Mouse (Mus musculus): ENCODE measurements around the gene Arvcf. TPM values are rescaled to one million over a fixed set of nuclear protein-coding genes. Genes with fewer than 3 reads are reported as not detected.

Arvcf gene
- polyA plus RNA-seq, 1 experiment, result 169 TPM

DNA sequence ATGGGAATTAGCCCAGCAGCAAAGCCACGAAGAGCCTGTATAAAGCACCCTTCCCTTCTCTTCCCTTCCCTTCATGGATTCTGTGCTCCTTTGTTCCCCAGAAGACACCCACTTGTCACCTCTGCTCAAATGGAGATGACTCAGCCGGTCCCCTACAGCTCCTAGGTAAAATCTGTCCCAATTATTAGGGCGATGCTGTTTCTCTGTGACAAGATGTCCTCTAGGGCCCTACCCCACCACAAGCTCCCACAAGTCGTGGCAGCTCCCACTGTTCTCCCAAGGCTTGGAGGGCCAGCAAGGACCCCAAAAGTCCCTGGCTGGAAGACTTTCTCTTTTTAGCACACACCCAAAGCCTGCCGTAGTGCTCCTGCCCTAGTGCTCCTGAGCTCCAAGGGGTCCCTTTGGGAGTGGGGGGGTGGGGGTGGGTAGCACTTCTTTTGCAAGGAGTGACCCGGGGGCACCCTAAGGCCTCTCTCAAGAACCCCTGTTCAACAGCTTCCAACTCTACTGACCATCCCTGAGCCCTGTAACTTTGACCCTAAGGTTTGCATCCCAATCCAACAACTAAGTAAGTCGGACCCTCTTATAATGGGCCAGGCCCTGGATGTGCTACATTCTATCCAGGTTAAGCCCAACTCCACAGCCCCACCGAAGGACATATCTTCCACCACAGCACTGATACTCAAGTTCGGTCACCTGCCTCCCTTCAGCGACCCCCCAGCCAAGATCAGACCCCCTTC, 77.7 kb downstream of the Arvcf start:
- no peak for DNase-seq (ENCODE audit: low read depth)
- TF ChIP-seq CTCF (IDR thresholded peaks at IDR 0.05; ENCODE audit: borderline replicate concordance, extremely low read depth, insufficient read depth, insufficient read length), result no peak
- TF ChIP-seq POLR2A (IDR thresholded peaks at IDR 0.05; ENCODE audit: borderline replicate concordance, extremely low read depth, insufficient read depth, insufficient read length, poor library complexity, severe bottlenecking), result no peak

- DNase-seq (ENCODE audit: low read depth), result peak; percentile 65
Measured at GRCm38 (mm10) chr16:18426215-18426791, 78.3 kb downstream of the Arvcf start, which contains the start of gene Txnrd2. Gene Txnrd2, plus strand, starts transcription at chr16:18426384.

GRCm38 (mm10) chr16:18426802-18427280, 78.9 kb downstream of the Arvcf start, which contains the start of gene Comt:
Gene Comt, minus strand, starts transcription at chr16:18426852.
- DNase-seq (ENCODE audit: low read depth), result no peak
- TF ChIP-seq POLR2A (IDR thresholded peaks at IDR 0.05; ENCODE audit: borderline replicate concordance, extremely low read depth, insufficient read depth, insufficient read length, poor library complexity, severe bottlenecking), result no peak
- TF ChIP-seq CTCF (IDR thresholded peaks at IDR 0.05; ENCODE audit: borderline replicate concordance, extremely low read depth, insufficient read depth, insufficient read length), result no peak

More at GRCm38 (mm10) chr16:18426215-18426791, 78.3 kb downstream of the Arvcf start, which contains the start of gene Txnrd2:
- TF ChIP-seq POLR2A (IDR thresholded peaks at IDR 0.05; ENCODE audit: borderline replicate concordance, extremely low read depth, insufficient read depth, insufficient read length, poor library complexity, severe bottlenecking), result peak; percentile 42; the same call in 1 of the 2 replicates
- TF ChIP-seq CTCF (IDR thresholded peaks at IDR 0.05; ENCODE audit: borderline replicate concordance, extremely low read depth, insufficient read depth, insufficient read length), result peak; percentile 16; the same call in 1 of the 2 replicates

DNA sequence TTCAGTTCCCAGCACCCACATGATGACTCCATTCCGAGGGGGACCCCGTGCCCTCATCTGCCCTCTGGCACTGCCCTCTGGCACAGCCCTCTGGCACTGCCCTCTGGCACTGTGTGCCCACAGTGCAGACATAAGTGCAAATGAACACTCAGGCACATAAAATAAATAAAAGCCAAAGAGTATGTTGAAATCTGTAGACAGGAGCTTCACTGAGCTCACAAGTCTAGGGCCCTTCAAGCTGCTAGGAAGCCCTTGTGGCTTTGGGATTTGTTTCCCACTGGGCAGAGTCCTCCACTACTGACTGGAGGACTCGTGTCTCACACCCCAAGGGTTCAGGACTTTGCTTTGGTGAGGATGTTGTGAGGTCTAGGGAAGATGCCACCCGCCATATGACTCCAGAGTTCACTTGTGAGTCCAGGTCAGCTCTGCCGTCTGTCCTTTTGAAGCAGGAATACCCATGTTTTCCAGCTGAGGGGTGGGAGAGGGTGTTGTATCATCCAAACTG, 80.1 kb downstream of the Arvcf start:
- DNase-seq (ENCODE audit: low read depth), result no peak
- TF ChIP-seq CTCF (IDR thresholded peaks at IDR 0.05; ENCODE audit: borderline replicate concordance, extremely low read depth, insufficient read depth, insufficient read length), result no peak
- TF ChIP-seq POLR2A (IDR thresholded peaks at IDR 0.05; ENCODE audit: borderline replicate concordance, extremely low read depth, insufficient read depth, insufficient read length, poor library complexity, severe bottlenecking), result no peak

DNA sequence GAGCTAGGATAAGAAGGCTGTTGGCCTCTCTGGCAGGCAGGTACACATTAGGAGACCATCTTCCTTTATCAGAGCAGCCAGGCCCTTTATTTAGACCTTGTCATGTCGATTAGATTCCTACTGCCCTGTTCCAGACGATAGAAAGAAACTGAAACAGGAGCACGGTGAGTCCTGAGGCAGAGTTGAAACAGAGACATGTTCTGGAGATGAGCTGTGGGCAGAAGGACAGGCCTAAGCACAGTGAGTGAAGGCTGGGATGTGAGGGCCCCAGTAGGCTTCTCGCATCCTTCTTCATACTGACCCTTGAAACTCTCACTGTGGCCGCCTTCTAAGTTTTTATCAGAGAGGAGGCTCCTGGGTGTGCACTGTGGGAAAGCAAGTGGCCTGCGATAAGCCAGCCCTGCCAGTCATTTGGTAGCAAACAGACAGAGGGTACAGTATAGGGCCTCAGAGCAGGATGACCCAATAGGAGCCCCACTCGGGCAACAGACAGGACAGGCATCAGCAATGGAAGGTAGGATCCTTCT, 80.6 kb downstream of the Arvcf start:
- TF ChIP-seq POLR2A (IDR thresholded peaks at IDR 0.05; ENCODE audit: borderline replicate concordance, extremely low read depth, insufficient read depth, insufficient read length, poor library complexity, severe bottlenecking), result no peak
- TF ChIP-seq CTCF (IDR thresholded peaks at IDR 0.05; ENCODE audit: borderline replicate concordance, extremely low read depth, insufficient read depth, insufficient read length), result no peak
- DNase-seq (ENCODE audit: low read depth), result no peak

- TF ChIP-seq POLR2A (IDR thresholded peaks at IDR 0.05; ENCODE audit: borderline replicate concordance, extremely low read depth, insufficient read depth, insufficient read length, poor library complexity, severe bottlenecking), result no peak
- TF ChIP-seq CTCF (IDR thresholded peaks at IDR 0.05; ENCODE audit: borderline replicate concordance, extremely low read depth, insufficient read depth, insufficient read length), result no peak
- no peak for DNase-seq (ENCODE audit: low read depth)
Measured at GRCm38 (mm10) chr16:18429641-18430040, 81.7 kb downstream of the Arvcf start.

DNA sequence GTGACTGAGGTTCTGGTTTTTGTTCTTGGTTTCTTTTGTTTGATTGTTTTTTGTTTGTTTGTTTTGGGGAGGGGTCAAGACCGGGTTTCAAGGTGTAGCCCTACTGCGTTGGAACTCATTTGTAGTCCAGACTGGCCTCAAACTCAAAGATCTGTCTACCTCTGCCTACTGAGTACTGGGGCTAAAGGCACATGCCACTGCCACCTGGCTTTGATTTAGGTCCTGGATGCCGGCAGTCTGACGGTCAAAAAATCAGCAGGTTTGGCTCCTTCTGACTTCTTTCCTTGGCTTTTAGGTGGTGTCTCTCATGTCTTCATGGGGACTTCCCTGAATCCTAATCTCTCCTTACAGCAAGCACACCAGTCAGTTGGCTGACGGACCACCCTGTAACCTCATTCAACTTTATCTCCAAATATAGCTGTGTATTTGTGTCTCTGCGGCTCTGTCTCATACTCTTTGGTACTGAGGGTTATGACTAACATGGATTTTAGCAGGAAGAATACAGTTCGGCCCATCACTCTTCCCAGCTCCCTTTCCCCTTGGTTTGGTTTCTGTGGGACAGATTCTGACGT, 82.7 kb downstream of the Arvcf start:
- no peak for TF ChIP-seq CTCF (IDR thresholded peaks at IDR 0.05; ENCODE audit: borderline replicate concordance, extremely low read depth, insufficient read depth, insufficient read length)
- no peak for TF ChIP-seq POLR2A (IDR thresholded peaks at IDR 0.05; ENCODE audit: borderline replicate concordance, extremely low read depth, insufficient read depth, insufficient read length, poor library complexity, severe bottlenecking)
- DNase-seq (ENCODE audit: low read depth), result no peak

GRCm38 (mm10) chr16:18433341-18433920, 85.4 kb downstream of the Arvcf start:
- TF ChIP-seq POLR2A (IDR thresholded peaks at IDR 0.05; ENCODE audit: borderline replicate concordance, extremely low read depth, insufficient read depth, insufficient read length, poor library complexity, severe bottlenecking), result no peak
- TF ChIP-seq CTCF (IDR thresholded peaks at IDR 0.05; ENCODE audit: borderline replicate concordance, extremely low read depth, insufficient read depth, insufficient read length), result no peak
- DNase-seq (ENCODE audit: low read depth), result no peak

GRCm38 (mm10) chr16:18436128-18436527, 88.1 kb downstream of the Arvcf start:
- no peak for DNase-seq (ENCODE audit: low read depth)
- TF ChIP-seq POLR2A (IDR thresholded peaks at IDR 0.05; ENCODE audit: borderline replicate concordance, extremely low read depth, insufficient read depth, insufficient read length, poor library complexity, severe bottlenecking) (no peak), CTCF (IDR thresholded peaks at IDR 0.05; ENCODE audit: borderline replicate concordance, extremely low read depth, insufficient read depth, insufficient read length) (no peak)

DNA sequence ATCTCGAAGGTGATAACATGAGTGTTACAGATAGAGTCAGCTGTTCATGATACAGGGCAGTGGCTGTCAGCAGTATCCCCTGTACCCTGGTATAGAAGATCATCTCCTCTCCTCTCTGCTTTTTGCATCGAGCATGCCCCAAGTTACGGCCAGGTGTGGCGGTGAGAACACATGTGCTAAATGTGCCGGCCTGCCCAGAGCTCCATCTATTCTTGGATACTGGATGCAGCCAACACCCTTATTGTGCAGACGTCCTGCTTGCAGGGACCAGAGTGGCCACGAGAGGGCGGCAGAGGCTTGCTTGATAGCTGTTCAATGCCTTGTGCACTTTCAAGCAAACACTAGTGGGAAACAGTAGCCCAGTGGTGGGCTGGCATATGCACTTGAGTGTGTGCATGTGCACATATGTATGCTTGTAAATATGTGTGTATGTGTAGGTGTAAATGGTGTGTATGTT, 95.4 kb downstream of the Arvcf start:
- TF ChIP-seq CTCF (IDR thresholded peaks at IDR 0.05; ENCODE audit: borderline replicate concordance, extremely low read depth, insufficient read depth, insufficient read length) (peak; percentile 99), POLR2A (IDR thresholded peaks at IDR 0.05; ENCODE audit: borderline replicate concordance, extremely low read depth, insufficient read depth, insufficient read length, poor library complexity, severe bottlenecking) (no peak)
- DNase-seq (ENCODE audit: low read depth), result peak; percentile 95
